Mouse (Mus musculus): ENCODE results near the gene Tram2.

DNA sequence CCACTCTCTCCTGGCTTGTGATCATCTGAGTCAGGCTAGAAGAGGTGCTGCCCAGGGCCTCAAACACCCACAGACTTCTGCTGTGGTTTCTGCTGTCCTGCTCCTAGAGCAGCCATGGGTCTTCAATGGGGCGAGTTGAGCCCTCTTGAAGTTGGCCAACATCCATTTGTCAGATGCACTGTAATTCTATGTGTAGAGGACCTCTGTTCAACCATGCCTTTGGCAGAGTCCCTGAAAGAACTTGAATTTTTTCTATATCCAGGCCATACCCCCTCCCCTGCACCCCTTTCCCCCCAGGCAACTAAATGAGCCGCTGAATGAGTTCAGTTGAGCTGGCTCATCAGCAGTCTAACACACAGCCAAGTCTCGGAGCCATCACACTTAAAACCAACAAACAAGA is 39.5 kb downstream of the Tram2 start:
- TF ChIP-seq POLR2A (IDR thresholded peaks at IDR 0.05; ENCODE audit: borderline replicate concordance, low read depth, low read length) (no peak), CTCF (IDR thresholded peaks at IDR 0.05; ENCODE audit: low read depth, low read length) (no peak)
